Mouse (Mus musculus) hindlimb bud, embryonic 11.5 days (tissue): ENCODE results near the gene Adgre1.
A peak's percentile ranks its signal among the peaks of the same experiment; 100 is the strongest.
"Not testable (repeated sequence)": the region's sequence is repeated elsewhere in the genome, so short reads cannot be mapped to it uniquely, and the experiment has no call there.

Source experiments
- DNase-seq: peaks from one replicate; pipeline ENCODE4 v3.0.0-alpha.2; 2012; ENCODE audit warnings: low read depth, low spot score; ENCODE audit errors: extremely low spot score

The Adgre1 gene

GRCm38 (mm10) chr17:57358441-57358840 lies at the start of gene Adgre1:
Adgre1 (plus strand) TSS chr17:57358691.
- DNase-seq: no peak

GRCm38 (mm10) chr17:57311801-57312200 lies 46.7 kb upstream of the Adgre1 start:
- no peak for DNase-seq

GRCm38 (mm10) chr17:57327615-57328014 lies 30.9 kb upstream of the Adgre1 start:
- no peak for DNase-seq

- DNase-seq: no peak
These were observed 29.5 kb upstream of the Adgre1 start for GRCm38 (mm10) chr17:57328944-57329343.

- DNase-seq: no peak
These were observed 27.5 kb upstream of the Adgre1 start for GRCm38 (mm10) chr17:57330993-57331392.

- DNase-seq: no peak
These were observed 26.2 kb upstream of the Adgre1 start for GRCm38 (mm10) chr17:57332241-57332640.

GRCm38 (mm10) chr17:57334001-57334760 lies 24.3 kb upstream of the Adgre1 start:
- no peak for DNase-seq

GRCm38 (mm10) chr17:57334761-57335150 lies 23.7 kb upstream of the Adgre1 start:
- DNase-seq: peak; percentile 39

GRCm38 (mm10) chr17:57335194-57335593 lies 23.3 kb upstream of the Adgre1 start:
- not testable (repeated sequence) for DNase-seq

GRCm38 (mm10) chr17:57335673-57336303 lies 22.7 kb upstream of the Adgre1 start:
- DNase-seq: peak; percentile 81

- DNase-seq: no peak
These were observed 20.5 kb upstream of the Adgre1 start for GRCm38 (mm10) chr17:57337996-57338395.

- no peak for DNase-seq
These were observed 19.2 kb upstream of the Adgre1 start for GRCm38 (mm10) chr17:57339298-57339697.

GRCm38 (mm10) chr17:57341568-57341967 lies 16.9 kb upstream of the Adgre1 start:
- no peak for DNase-seq

GRCm38 (mm10) chr17:57344029-57344707 lies 14.3 kb upstream of the Adgre1 start:
- no peak for DNase-seq

- no peak for DNase-seq
These were observed 11.5 kb upstream of the Adgre1 start for GRCm38 (mm10) chr17:57347017-57347416.

GRCm38 (mm10) chr17:57347781-57348180 lies 10.7 kb upstream of the Adgre1 start:
- no peak for DNase-seq

- DNase-seq: no peak
These were observed 9.4 kb upstream of the Adgre1 start for GRCm38 (mm10) chr17:57349067-57349466.

- no peak for DNase-seq
These were observed 8.3 kb upstream of the Adgre1 start for GRCm38 (mm10) chr17:57350212-57350611.

GRCm38 (mm10) chr17:57351107-57351506 lies 7.4 kb upstream of the Adgre1 start:
- no peak for DNase-seq

GRCm38 (mm10) chr17:57359485-57360241 lies 1.2 kb downstream of the Adgre1 start:
- DNase-seq: no peak
